Mouse (Mus musculus): ENCODE measurements around the gene Ncmap. TPM values are rescaled to one million over a fixed set of nuclear protein-coding genes. Genes with fewer than 3 reads are reported as not detected.

Ncmap gene
- polyA plus RNA-seq, 1 experiment from 2014 or later, result 1.2 TPM

GRCm38 (mm10) chr4:135425625-135426024 lies 27.6 kb upstream of the Ncmap start:
- no peak overlapping the region for H3K9ac ChIP-seq
- H3K9me3 ChIP-seq, result no peaks in the 10 kb centered on the region
- peaks cover 7% of the 10 kb centered on the region; the same call in 1 of the 2 replicates for H3K36me3 ChIP-seq (replicated peaks)
- H3K27me3 ChIP-seq (replicated peaks), result no peaks in the 10 kb centered on the region
- 87% methylated on average over 9 of the region's 9 CpGs for WGBS
- H3K4me2 ChIP-seq, result no peak overlapping the region
- H3K4me3 ChIP-seq, result no peak overlapping the region
- no peaks in the 10 kb centered on the region for H3K4me1 ChIP-seq
- ATAC-seq (replicated peaks), result no peak
- H3K27ac ChIP-seq, result no peak overlapping the region

DNA sequence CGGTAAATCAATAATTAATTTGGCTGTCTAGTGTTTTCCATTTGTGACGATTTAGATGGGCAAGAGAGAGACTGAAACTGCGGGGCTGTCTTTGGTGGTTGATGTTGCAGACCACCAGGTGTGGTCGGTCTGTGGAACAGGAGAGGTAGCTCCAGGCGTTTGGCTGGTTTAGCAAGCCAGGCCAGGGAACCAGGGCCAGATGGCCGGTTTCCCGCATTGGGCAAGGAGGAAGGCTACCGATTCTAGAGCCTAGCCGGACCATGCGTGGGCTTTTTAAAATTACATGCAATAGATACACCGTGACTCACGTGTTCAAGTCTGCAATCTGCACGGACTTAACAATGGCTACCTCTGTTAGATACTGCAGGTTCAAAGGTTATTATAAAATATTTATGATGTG lies 22.9 kb upstream of the Ncmap start:
- 94% methylated on average over 13 of the region's 13 CpGs for WGBS

DNA sequence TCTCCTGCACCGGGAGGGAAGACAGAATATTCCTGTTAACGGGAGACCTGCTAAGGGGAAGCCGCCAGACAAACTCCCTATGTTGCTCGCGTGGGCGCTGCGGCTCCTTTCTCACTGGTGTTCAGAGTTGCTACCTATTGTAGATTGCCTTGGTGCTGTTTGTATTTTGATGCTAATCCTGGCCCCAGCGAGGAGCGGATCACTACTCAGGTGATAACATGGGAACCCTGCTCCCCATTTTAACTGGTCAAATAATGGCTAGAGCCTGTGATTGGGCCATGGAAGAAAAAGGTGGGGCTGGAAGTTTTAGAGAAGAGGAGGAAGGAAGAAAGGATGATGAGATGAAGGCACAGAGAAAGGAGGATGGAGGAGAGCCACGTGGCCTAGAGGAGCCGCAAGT lies 22.4 kb upstream of the Ncmap start:
- no peak overlapping the region for H3K4me2 ChIP-seq
- no peak overlapping the region for H3K9ac ChIP-seq
- H3K27ac ChIP-seq, result no peak overlapping the region
- ATAC-seq (replicated peaks), result no peak
- 85% methylated on average over 11 of the region's 11 CpGs for WGBS
- H3K4me1 ChIP-seq, result no peaks in the 10 kb centered on the region
- no peaks in the 10 kb centered on the region for H3K9me3 ChIP-seq
- H3K36me3 ChIP-seq (replicated peaks), result peaks cover 41% of the 10 kb centered on the region; the same call in 1 of the 2 replicates
- no peak overlapping the region for H3K4me3 ChIP-seq
- H3K27me3 ChIP-seq (replicated peaks), result no peaks in the 10 kb centered on the region

More for the DNA sequence above, 22.9 kb upstream of the Ncmap start:
- no peak for ATAC-seq (replicated peaks)
- no peaks in the 10 kb centered on the region for H3K4me1 ChIP-seq
- no peak overlapping the region for H3K27ac ChIP-seq
- H3K36me3 ChIP-seq (replicated peaks), result peaks cover 41% of the 10 kb centered on the region; the same call in 1 of the 2 replicates
- H3K4me3 ChIP-seq, result no peak overlapping the region
- no peaks in the 10 kb centered on the region for H3K27me3 ChIP-seq (replicated peaks)
- no peaks in the 10 kb centered on the region for H3K9me3 ChIP-seq
- H3K4me2 ChIP-seq, result no peak overlapping the region
- no peak overlapping the region for H3K9ac ChIP-seq

GRCm38 (mm10) chr4:135419996-135420395 lies 22.0 kb upstream of the Ncmap start:
- 90% methylated on average over 21 of the region's 21 CpGs for WGBS
- no peak for ATAC-seq (replicated peaks)
- Histone ChIP-seq H3K36me3 (replicated peaks) (peaks cover 42% of the 10 kb centered on the region; the same call in 1 of the 2 replicates), H3K4me2 (no peak overlapping the region), H3K4me3 (no peak overlapping the region), H3K4me1 (no peaks in the 10 kb centered on the region), H3K27ac (no peak overlapping the region), H3K27me3 (replicated peaks) (no peaks in the 10 kb centered on the region), H3K9me3 (no peaks in the 10 kb centered on the region), H3K9ac (no peak overlapping the region)

DNA sequence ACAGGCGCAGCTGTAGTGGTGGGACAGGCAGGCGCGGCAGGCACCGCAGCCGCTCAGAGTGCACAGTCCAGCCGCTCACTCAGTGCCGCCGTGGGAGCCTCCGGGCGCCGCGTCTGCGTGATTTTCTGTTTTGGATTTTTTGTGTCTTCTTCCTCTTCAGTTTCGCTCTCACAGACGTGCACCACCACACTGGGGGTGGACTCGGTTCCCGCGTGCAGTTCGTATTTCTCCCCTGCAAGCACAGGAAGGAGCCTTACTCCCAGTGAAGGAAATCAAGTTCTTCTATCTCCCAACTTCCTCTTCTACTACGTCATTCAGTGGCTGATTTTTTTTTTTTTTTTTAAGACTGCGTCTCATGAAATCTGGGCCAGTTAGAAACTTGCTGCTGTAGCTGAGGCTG lies 18.3 kb upstream of the Ncmap start:
- 93% methylated on average over 21 of the region's 21 CpGs for WGBS
- H3K4me2 ChIP-seq, result no peak overlapping the region

GRCm38 (mm10) chr4:135413491-135413890 lies 15.5 kb upstream of the Ncmap start:
- no peak for ATAC-seq (replicated peaks)
- Histone ChIP-seq H3K4me1 (no peaks in the 10 kb centered on the region), H3K4me3 (no peak overlapping the region), H3K9me3 (no peaks in the 10 kb centered on the region), H3K36me3 (replicated peaks) (peaks cover 25% of the 10 kb centered on the region; the same call in 1 of the 2 replicates), H3K27me3 (replicated peaks) (no peaks in the 10 kb centered on the region), H3K27ac (no peak overlapping the region), H3K4me2 (no peak overlapping the region), H3K9ac (no peak overlapping the region)
- WGBS, result 83% methylated on average over 8 of the region's 8 CpGs

More for the DNA sequence above, 18.3 kb upstream of the Ncmap start:
- Histone ChIP-seq H3K27me3 (replicated peaks) (no peaks in the 10 kb centered on the region), H3K9me3 (no peaks in the 10 kb centered on the region), H3K4me3 (no peak overlapping the region), H3K27ac (no peak overlapping the region), H3K9ac (no peak overlapping the region), H3K4me1 (no peaks in the 10 kb centered on the region), H3K36me3 (replicated peaks) (peaks cover 41% of the 10 kb centered on the region; the same call in 1 of the 2 replicates)
- no peak for ATAC-seq (replicated peaks)

DNA sequence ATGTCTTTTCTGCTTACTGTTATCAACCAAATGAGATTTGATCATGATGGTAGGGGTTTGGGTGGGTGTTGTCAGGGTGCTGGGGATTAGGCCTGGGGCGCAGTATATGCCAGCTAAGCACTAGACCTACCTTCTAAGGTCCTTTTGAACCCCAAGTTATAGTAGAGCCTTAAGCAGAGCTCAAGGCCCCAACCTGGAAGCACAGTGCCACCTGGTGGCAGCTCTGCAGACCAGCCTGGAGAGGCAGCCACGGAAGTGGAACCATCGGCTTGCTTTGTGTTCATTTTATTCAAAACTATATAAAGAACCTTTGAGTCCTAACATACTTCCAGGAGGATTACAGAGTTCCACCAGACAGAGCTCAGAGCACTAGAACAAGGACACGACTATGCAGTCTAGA lies 13.6 kb upstream of the Ncmap start:
- 29% methylated on average over 4 of the region's 4 CpGs for WGBS
- H3K4me1 ChIP-seq, result no peaks in the 10 kb centered on the region
- H3K4me2 ChIP-seq, result no peak overlapping the region
- no peak overlapping the region for H3K9ac ChIP-seq
- ATAC-seq (replicated peaks), result no peak
- no peak overlapping the region for H3K4me3 ChIP-seq
- H3K36me3 ChIP-seq (replicated peaks), result peaks cover 12% of the 10 kb centered on the region; the same call in 1 of the 2 replicates
- H3K27ac ChIP-seq, result no peak overlapping the region
- H3K9me3 ChIP-seq, result no peaks in the 10 kb centered on the region
- H3K27me3 ChIP-seq (replicated peaks), result no peaks in the 10 kb centered on the region

DNA sequence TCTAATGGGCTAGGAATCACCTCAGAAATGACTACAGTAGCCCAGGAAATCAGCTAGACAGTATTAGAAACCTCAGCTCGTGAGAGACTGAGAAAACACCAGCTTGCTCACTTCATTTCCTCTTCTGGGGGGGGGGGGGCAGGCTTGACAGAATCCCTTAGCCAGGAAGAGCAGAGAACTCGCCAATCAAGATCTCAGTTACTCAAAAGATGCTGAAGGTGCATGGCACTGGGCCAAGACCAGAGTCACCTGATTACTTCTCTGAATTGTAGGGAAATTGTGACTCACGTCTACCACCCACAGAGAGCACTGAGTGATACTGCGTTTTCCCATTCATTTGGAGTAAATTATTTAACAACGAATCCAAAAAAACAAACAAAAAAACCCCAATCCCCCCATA lies 8.2 kb upstream of the Ncmap start:
- Histone ChIP-seq H3K27me3 (replicated peaks) (no peaks in the 10 kb centered on the region), H3K27ac (no peak overlapping the region), H3K9ac (no peak overlapping the region), H3K4me1 (no peaks in the 10 kb centered on the region), H3K9me3 (no peaks in the 10 kb centered on the region), H3K36me3 (replicated peaks) (no peaks in the 10 kb centered on the region), H3K4me2 (no peak overlapping the region), H3K4me3 (no peak overlapping the region)
- no peak for ATAC-seq (replicated peaks)
- WGBS, result 66% methylated on average over 5 of the region's 5 CpGs

DNA sequence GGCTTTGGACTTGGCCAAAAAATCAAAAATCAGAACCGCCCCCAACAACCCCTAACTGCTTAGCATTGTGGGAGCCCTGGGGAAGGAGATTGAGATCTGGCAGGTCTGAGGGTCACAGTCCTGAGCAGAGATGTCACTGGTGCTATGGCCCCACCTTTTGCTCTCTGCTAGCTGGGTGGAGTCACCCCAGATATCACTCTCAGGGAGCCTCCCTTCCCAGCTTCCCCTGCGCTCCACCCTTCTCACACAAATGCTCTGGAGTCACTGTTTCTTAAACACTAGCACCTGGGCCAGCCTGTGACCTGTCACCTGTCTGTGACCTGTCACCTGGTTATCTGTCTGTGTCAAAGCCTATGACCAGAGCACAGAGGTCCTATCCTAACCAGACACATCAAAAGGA lies 6.9 kb upstream of the Ncmap start:
- H3K4me2 ChIP-seq, result no peak overlapping the region
- no peaks in the 10 kb centered on the region for H3K36me3 ChIP-seq (replicated peaks)
- no peak overlapping the region for H3K9ac ChIP-seq
- no peaks in the 10 kb centered on the region for H3K4me1 ChIP-seq
- 88% methylated on average over 2 of the region's 2 CpGs for WGBS
- H3K4me3 ChIP-seq, result no peak overlapping the region
- no peak for ATAC-seq (replicated peaks)
- no peaks in the 10 kb centered on the region for H3K9me3 ChIP-seq
- no peaks in the 10 kb centered on the region for H3K27me3 ChIP-seq (replicated peaks)
- H3K27ac ChIP-seq, result no peak overlapping the region

DNA sequence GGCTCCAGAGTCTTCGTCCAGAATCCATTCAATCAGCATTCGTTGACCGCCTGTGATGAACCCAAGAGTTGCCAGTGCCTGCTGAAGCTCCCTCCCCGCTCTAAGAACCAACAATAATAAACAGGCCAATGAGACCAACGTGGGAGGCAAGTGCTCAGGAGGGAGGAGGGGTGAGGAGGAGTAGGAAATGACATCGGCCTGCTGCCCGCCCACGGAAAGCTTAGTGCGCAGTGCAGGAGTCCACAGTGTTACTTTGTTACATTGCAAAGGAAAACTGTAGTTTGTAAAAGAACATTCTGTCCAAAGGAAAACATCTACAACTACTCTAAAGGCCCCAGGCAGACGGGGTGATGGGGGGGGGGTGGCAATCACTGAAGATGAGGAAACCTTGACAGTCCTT lies 6.0 kb upstream of the Ncmap start:
- no peak overlapping the region for H3K9ac ChIP-seq
- H3K4me1 ChIP-seq, result no peaks in the 10 kb centered on the region
- no peak overlapping the region for H3K27ac ChIP-seq
- H3K36me3 ChIP-seq (replicated peaks), result no peaks in the 10 kb centered on the region
- no peak overlapping the region for H3K4me3 ChIP-seq
- H3K9me3 ChIP-seq, result no peaks in the 10 kb centered on the region
- no peak for ATAC-seq (replicated peaks)
- no peak overlapping the region for H3K4me2 ChIP-seq
- WGBS, result 78% methylated on average over 10 of the region's 10 CpGs
- peaks cover 7% of the 10 kb centered on the region; the same call in 1 of the 2 replicates for H3K27me3 ChIP-seq (replicated peaks)

- Histone ChIP-seq H3K36me3 (replicated peaks) (no peaks in the 10 kb centered on the region), H3K27ac (no peak overlapping the region), H3K4me1 (peaks cover 12% of the 10 kb centered on the region; the same call in 1 of the 2 replicates), H3K4me3 (no peak overlapping the region), H3K27me3 (replicated peaks) (peaks cover 28% of the 10 kb centered on the region), H3K9ac (no peak overlapping the region), H3K9me3 (no peaks in the 10 kb centered on the region), H3K4me2 (no peak overlapping the region)
- no peak for ATAC-seq (replicated peaks)
- WGBS, result 15% methylated on average over 7 of the region's 7 CpGs
These were observed 3.9 kb upstream of the Ncmap start for GRCm38 (mm10) chr4:135401881-135402280.

DNA sequence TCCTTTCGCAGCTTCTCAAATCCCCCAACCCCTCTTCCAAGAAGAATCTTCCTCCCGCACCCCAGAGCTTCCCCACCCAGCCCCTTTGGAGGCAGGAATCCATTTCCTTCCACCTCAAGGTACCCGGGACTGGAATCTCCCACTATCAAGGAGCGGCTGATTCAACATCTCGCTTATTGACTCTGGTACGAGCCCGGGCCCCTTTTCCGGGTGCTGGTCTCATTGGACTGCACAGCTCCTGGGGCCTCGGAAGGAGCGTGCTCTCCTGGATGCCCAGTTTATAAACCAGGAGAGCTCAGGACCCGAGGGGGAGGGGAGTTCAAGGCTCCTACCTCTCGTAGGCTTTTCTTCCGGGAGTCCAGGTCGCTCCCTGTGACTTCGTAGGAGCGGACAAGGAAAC lies 476 bp downstream of the Ncmap start:
- Histone ChIP-seq H3K9ac (peak overlapping the region; percentile 23), H3K27ac (no peak overlapping the region), H3K9me3 (no peaks in the 10 kb centered on the region), H3K27me3 (replicated peaks) (peaks cover 38% of the 10 kb centered on the region), H3K4me3 (peak overlapping the region; percentile 33), H3K4me2 (peak overlapping the region; percentile 60), H3K4me1 (peaks cover 12% of the 10 kb centered on the region; the same call in 1 of the 2 replicates), H3K36me3 (replicated peaks) (no peaks in the 10 kb centered on the region)
- no peak for ATAC-seq (replicated peaks)
- WGBS, result 5% methylated on average over 16 of the region's 16 CpGs

- H3K9ac ChIP-seq, result no peak overlapping the region
- ATAC-seq (replicated peaks), result no peak
- peaks cover 12% of the 10 kb centered on the region; the same call in 1 of the 2 replicates for H3K4me1 ChIP-seq
- 91% methylated on average over 5 of the region's 5 CpGs for WGBS
- peaks cover 38% of the 10 kb centered on the region for H3K27me3 ChIP-seq (replicated peaks)
- H3K4me2 ChIP-seq, result no peak overlapping the region
- no peaks in the 10 kb centered on the region for H3K9me3 ChIP-seq
- no peak overlapping the region for H3K27ac ChIP-seq
- H3K36me3 ChIP-seq (replicated peaks), result no peaks in the 10 kb centered on the region
- no peak overlapping the region for H3K4me3 ChIP-seq
These were observed 1.7 kb downstream of the Ncmap start for GRCm38 (mm10) chr4:135396303-135396702.

Data from midbrain, embryonic 15.5 days (tissue).